Mouse (Mus musculus) thymus, adult 2 months (tissue): ENCODE data around the gene Prickle2. TPM values are rescaled to one million over a fixed set of nuclear protein-coding genes. Genes with fewer than 3 reads are reported as not detected.

Source experiments
- DNase-seq: peaks from one replicate; pipeline ENCODE4 v3.0.0; 2021
- H3K27ac ChIP-seq: fragments of 200-500 bp; 2 replicates; pipeline ENCODE4 v1.5.1; 2012; ENCODE audit warnings: low read length, control low read depth; ENCODE audit not compliant: control insufficient read depth, insufficient read depth
- H3K27me3 ChIP-seq: fragments of 200-500 bp; 2 replicates; pipeline ENCODE4 v1.6.1; 2012; ENCODE audit warnings: mild to moderate bottlenecking, low read length, moderate library complexity, mixed read lengths; ENCODE audit not compliant: control insufficient read depth, insufficient read depth
- H3K36me3 ChIP-seq: fragments of 200-500 bp; 2 replicates; pipeline ENCODE4 v1.6.1; 2012; ENCODE audit warnings: mild to moderate bottlenecking, low read length, moderate library complexity; ENCODE audit not compliant: control insufficient read depth, insufficient read depth
- H3K4me1 ChIP-seq: fragments of 200-500 bp; replicated peaks from 2 replicates; pipeline ENCODE4 v1.6.1; 2012; ENCODE audit warnings: low read length; ENCODE audit not compliant: control insufficient read depth, insufficient read depth
- H3K4me3 ChIP-seq: fragments of 200-500 bp; 2 replicates; pipeline ENCODE4 v1.5.1; 2012; ENCODE audit warnings: mild to moderate bottlenecking, low read length, control low read depth, moderate library complexity; ENCODE audit not compliant: control insufficient read depth, insufficient read depth
- CTCF ChIP-seq: fragments of 200-500 bp; IDR thresholded peaks from 2 replicates; pipeline ENCODE4 v1.5.1; 2012; ENCODE audit warnings: mild to moderate bottlenecking, control low read depth, low read length, moderate library complexity, borderline replicate concordance; ENCODE audit not compliant: control insufficient read depth, poor library complexity, insufficient read depth; ENCODE audit errors: extremely low read depth
- POLR2A ChIP-seq: fragments of 200-500 bp; IDR thresholded peaks from 2 replicates; pipeline ENCODE4 v1.6.1; 2012; ENCODE audit warnings: mild to moderate bottlenecking, low read length, control low read depth, moderate library complexity; ENCODE audit not compliant: control insufficient read depth, poor library complexity, insufficient read depth; ENCODE audit errors: extremely low read depth
- WGBS: fragments of 180-500 bp; shearing (Covaris S2); methylation state at CpG from one replicate; pipeline ENCODE4 v1.1.7; 2018; 5-methylcytosine and 5-hydroxymethylcytosine counted together
- polyA plus RNA-seq: library from polyadenylated mRNA; depleted of rRNA; stranded (reverse); fragments of >200 nt; gene quantifications from 2 replicates; pipeline ENCODE4 v1.2.3, GENCODE M21; 2012

Prickle2 gene
- polyA plus RNA-seq, 1 experiment, result 0.50 TPM

DNA sequence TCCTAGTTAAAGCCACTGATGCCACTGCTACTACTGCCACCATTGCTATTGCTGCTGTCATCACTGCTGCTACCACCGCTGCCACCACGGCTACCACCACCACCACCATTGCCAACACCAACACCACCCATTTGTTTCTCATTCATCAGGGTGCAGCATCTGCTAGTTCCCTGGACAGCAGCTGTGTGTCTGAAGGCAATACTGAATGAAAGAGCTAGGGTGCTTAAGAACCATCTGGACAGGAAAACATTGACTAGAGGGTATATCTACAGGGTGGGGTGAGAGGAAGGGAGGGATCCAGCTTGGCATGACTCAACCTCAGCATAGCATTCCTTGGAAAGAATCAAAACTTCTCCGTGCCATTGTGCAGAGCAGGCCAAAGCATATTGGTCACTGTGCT, 133.8 kb downstream of the Prickle2 start:
- H3K27ac ChIP-seq, result no peak overlapping the region
- no peak for DNase-seq
- H3K4me3 ChIP-seq, result no peak overlapping the region
- no peaks in the 10 kb centered on the region for H3K36me3 ChIP-seq
- H3K27me3 ChIP-seq, result no peaks in the 10 kb centered on the region
- WGBS, result 87% methylated on average over 3 of the region's 3 CpGs
- TF ChIP-seq CTCF (no peak), POLR2A (no peak)
- H3K4me1 ChIP-seq, result no peaks in the 10 kb centered on the region

- H3K27ac ChIP-seq, result no peak overlapping the region
- TF ChIP-seq POLR2A (no peak), CTCF (no peak)
- WGBS, result 89% methylated on average over 7 of the region's 7 CpGs
Observed at GRCm38 (mm10) chr6:92570090-92570489, 135.9 kb downstream of the Prickle2 start.

DNA sequence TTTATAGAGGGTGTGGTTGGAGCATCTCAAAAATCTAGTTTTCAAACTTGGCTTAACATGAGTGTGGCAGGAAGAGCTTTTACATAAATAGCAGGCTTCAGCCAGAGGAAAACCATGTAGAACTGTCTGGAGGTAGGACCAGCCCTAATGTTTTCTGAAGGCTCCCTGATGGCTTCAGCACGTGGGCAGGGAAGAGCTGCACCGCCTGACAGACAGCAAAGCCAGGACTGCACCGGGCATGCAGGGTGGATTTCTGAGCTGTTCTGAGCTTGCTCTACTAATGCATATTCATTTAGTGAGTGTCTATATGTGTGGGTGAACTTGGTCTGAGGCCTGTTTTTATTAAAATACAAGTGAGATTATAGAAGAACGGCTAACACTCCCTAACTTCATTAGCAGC, 136.7 kb downstream of the Prickle2 start:
- H3K36me3 ChIP-seq, result no peaks in the 10 kb centered on the region
- 93% methylated on average over 4 of the region's 4 CpGs for WGBS
- no peaks in the 10 kb centered on the region for H3K4me1 ChIP-seq
- no peak overlapping the region for H3K4me3 ChIP-seq
- H3K27ac ChIP-seq, result no peak overlapping the region
- DNase-seq, result no peak
- no peaks in the 10 kb centered on the region for H3K27me3 ChIP-seq
- TF ChIP-seq POLR2A (no peak), CTCF (no peak)

More at GRCm38 (mm10) chr6:92570090-92570489, 135.9 kb downstream of the Prickle2 start:
- no peaks in the 10 kb centered on the region for H3K27me3 ChIP-seq
- no peaks in the 10 kb centered on the region for H3K36me3 ChIP-seq
- no peak for DNase-seq
- H3K4me1 ChIP-seq, result no peaks in the 10 kb centered on the region
- H3K4me3 ChIP-seq, result no peak overlapping the region

- TF ChIP-seq CTCF, result no peak
- TF ChIP-seq POLR2A, result no peak
- H3K27me3 ChIP-seq, result no peaks in the 10 kb centered on the region
- H3K4me3 ChIP-seq, result no peak overlapping the region
- H3K27ac ChIP-seq, result no peak overlapping the region
- no peaks in the 10 kb centered on the region for H3K4me1 ChIP-seq
- WGBS, result 100% methylated on average over 1 of the region's 1 CpGs
- DNase-seq, result no peak
- H3K36me3 ChIP-seq, result no peaks in the 10 kb centered on the region
Observed at GRCm38 (mm10) chr6:92559261-92559660, 146.7 kb downstream of the Prickle2 start.

GRCm38 (mm10) chr6:92555675-92556074, 150.3 kb downstream of the Prickle2 start:
- Histone ChIP-seq H3K4me1 (no peaks in the 10 kb centered on the region), H3K27ac (no peak overlapping the region), H3K36me3 (no peaks in the 10 kb centered on the region), H3K4me3 (no peak overlapping the region), H3K27me3 (no peaks in the 10 kb centered on the region)
- no peak for TF ChIP-seq POLR2A
- TF ChIP-seq CTCF, result no peak
- no peak for DNase-seq
- WGBS, result 51% methylated on average over 2 of the region's 2 CpGs

DNA sequence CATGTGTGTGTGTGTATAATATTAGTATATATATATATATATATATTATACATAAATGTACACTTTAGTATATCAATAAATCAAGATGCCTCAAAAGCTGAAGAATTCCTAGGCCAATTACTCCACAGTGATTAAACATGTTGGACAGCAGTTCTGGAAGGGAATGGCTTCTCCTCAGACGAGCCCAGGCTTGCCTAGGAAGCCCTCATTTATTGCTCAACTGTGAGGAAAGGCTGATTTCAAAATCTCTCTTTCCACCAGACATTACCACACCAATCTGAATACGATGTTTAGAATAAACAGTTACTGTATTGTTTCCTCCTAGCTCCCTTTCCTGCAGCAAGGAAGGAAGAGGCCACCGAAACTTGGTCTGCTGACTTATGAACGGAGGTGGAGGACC, 152.9 kb downstream of the Prickle2 start:
- 67% methylated on average over 4 of the region's 4 CpGs for WGBS
- no peak for TF ChIP-seq CTCF
- no peak for TF ChIP-seq POLR2A
- no peaks in the 10 kb centered on the region for H3K27me3 ChIP-seq
- DNase-seq, result no peak
- H3K27ac ChIP-seq, result no peak overlapping the region
- no peak overlapping the region for H3K4me3 ChIP-seq
- H3K36me3 ChIP-seq, result no peaks in the 10 kb centered on the region
- H3K4me1 ChIP-seq, result no peaks in the 10 kb centered on the region

- Histone ChIP-seq H3K4me1 (no peaks in the 10 kb centered on the region), H3K27ac (no peak overlapping the region), H3K36me3 (no peaks in the 10 kb centered on the region), H3K27me3 (no peaks in the 10 kb centered on the region), H3K4me3 (no peak overlapping the region)
- no peak for DNase-seq
- 93% methylated on average over 8 of the region's 8 CpGs for WGBS
- TF ChIP-seq CTCF (no peak), POLR2A (no peak)
Observed at GRCm38 (mm10) chr6:92549246-92549645, 156.7 kb downstream of the Prickle2 start.
